In the genomic region with DNA sequence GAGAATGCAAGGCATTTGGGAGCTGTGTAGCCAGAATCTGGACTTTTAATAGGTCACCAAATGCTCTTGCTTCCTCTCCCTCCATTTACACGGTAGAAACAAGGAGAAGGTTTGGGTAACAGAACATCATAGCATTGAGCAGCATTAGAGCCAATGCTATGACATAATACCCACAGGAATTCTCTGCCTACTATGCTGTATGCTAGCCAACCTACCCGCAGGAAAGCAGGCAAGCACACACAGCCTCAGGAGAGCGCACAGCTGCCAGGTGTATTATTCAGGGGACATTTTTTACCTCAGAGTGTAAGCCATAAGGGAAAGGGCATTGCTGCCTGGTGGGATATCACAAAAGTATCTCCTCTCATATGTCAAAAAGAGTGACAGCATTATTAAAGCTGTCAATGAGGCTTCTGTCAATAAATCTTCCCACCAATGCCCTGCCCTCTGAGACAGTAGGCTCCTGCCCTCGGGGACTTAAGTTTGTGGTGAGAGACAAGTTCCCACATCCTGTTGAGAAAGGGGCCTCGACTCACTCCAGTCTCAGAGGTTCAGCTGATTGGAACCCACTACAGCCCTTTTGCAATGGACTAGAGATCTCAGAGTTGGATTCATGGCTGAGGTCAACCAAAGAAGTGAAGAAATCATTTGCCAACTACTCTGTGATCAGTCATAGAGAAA, we compare ENCODE assay signal across 9 mouse cellular contexts. TPM values are rescaled to one million over a fixed set of nuclear protein-coding genes. Genes with fewer than 3 reads are reported as not detected.
DNase-seq lines count a peak whose midpoint lies in the region; ATAC-seq and TF ChIP-seq lines count a peak whose summit lies in the region.
"Had no signal": no experiment of that assay in that cellular context is flagged by ENCODE, and none has a peak within 500 bp of the region (broad histone marks: within the 10 kb centered on the region; RNA-seq: fewer than 3 reads in every experiment).

No protein-coding gene starts in this region.

- no peaks in the 10 kb centered on the region for H3K36me3 ChIP-seq in heart, embryonic 16.5 days (ENCODE audit: control insufficient read depth, insufficient read depth)
- H3K36me3 ChIP-seq in G1E (replicated peaks) = peaks cover 53% of the 10 kb centered on the region
- no peaks in the 10 kb centered on the region for H3K36me3 ChIP-seq in thymus, adult 2 months (ENCODE audit: control insufficient read depth, insufficient read depth, low read length)
- H3K36me3 ChIP-seq in midbrain, embryonic 13.5 days = no peaks in the 10 kb centered on the region
- H3K36me3 ChIP-seq: limb, embryonic 15.5 days had no signal

- H3K9me3 ChIP-seq in heart, embryonic 16.5 days (replicated peaks; ENCODE audit: control insufficient read depth, low read length) = no peaks in the 10 kb centered on the region
- no peaks in the 10 kb centered on the region for H3K9me3 ChIP-seq in G1E (replicated peaks)
- H3K9me3 ChIP-seq in midbrain, embryonic 13.5 days = no peaks in the 10 kb centered on the region
- H3K9me3 ChIP-seq: limb, embryonic 15.5 days had no signal

- no peaks in the 10 kb centered on the region for H3K27me3 ChIP-seq in heart, embryonic 16.5 days (ENCODE audit: control insufficient read depth, insufficient read depth, low read length)
- H3K27me3 ChIP-seq in G1E (ENCODE audit: insufficient read depth, low read length) = no peaks in the 10 kb centered on the region
- H3K27me3 ChIP-seq in thymus, adult 2 months (ENCODE audit: control insufficient read depth, insufficient read depth, low read length) = no peaks in the 10 kb centered on the region
- no peaks in the 10 kb centered on the region for H3K27me3 ChIP-seq in midbrain, embryonic 13.5 days
- H3K27me3 ChIP-seq: limb, embryonic 15.5 days had no signal

- ATAC-seq in heart, embryonic 16.5 days (replicated peaks; ENCODE audit: extremely low read depth, insufficient read depth, low FRiP score) = peak; percentile 79
- peak; percentile 50 for ATAC-seq in G1E (ENCODE audit: extremely low read depth, insufficient number of reproducible peaks, low FRiP score, poor library complexity, severe bottlenecking)
- ATAC-seq in midbrain, embryonic 13.5 days = no peak

- no peak overlapping the region for H3K4me2 ChIP-seq in heart, embryonic 16.5 days (ENCODE audit: low read depth, low read length)
- H3K4me2 ChIP-seq in midbrain, embryonic 13.5 days (replicated peaks) = no peak overlapping the region
- H3K4me2 ChIP-seq: limb, embryonic 15.5 days had no signal

- no peak for TF ChIP-seq POLR2A in thymus, adult 2 months (IDR thresholded peaks at IDR 0.05; ENCODE audit: control insufficient read depth, extremely low read depth, insufficient read depth, low read length, poor library complexity)

- H3K4me3 ChIP-seq in heart, embryonic 16.5 days (ENCODE audit: low read length) = no peak overlapping the region
- H3K4me3 ChIP-seq in G1E (ENCODE audit: low read depth, low read length) = no peak overlapping the region; the same call in 1 of the 2 replicates
- no peak overlapping the region for H3K4me3 ChIP-seq in thymus, adult 2 months (ENCODE audit: control insufficient read depth, insufficient read depth, low read length)
- H3K4me3 ChIP-seq in midbrain, embryonic 13.5 days (replicated peaks) = no peak overlapping the region
- H3K4me3 ChIP-seq: limb, embryonic 15.5 days had no signal

- peaks cover 3% of the 10 kb centered on the region; the same call in 1 of the 2 replicates for H3K4me1 ChIP-seq in heart, embryonic 16.5 days (ENCODE audit: control insufficient read depth, insufficient read depth, low read length)
- H3K4me1 ChIP-seq in G1E (ENCODE audit: insufficient read depth, low read depth, low read length) = peaks cover 81% of the 10 kb centered on the region
- peaks cover 31% of the 10 kb centered on the region for H3K4me1 ChIP-seq in thymus, adult 2 months (replicated peaks; ENCODE audit: control insufficient read depth, insufficient read depth, low read length)
- H3K4me1 ChIP-seq in midbrain, embryonic 13.5 days (replicated peaks) = no peaks in the 10 kb centered on the region

- WGBS in heart, embryonic 16.5 days = 22% methylated on average over 5 of the region's 5 CpGs
- WGBS in thymus, adult 2 months = 4% methylated on average over 5 of the region's 5 CpGs
- WGBS in midbrain, embryonic 13.5 days = 63% methylated on average over 5 of the region's 5 CpGs

- no peak for DNase-seq in heart, postnatal 10 days
- DNase-seq in G1E (ENCODE audit: low spot score) = no peak
- DNase-seq in induced T-regulatory cell, adult 2 months (ENCODE audit: low read depth) = peak; percentile 83
- DNase-seq in thymus, adult 2 months = peak; percentile 65
- no peak for DNase-seq in right cerebral cortex, adult 18-20 months
- DNase-seq in kidney, adult 18-20 months = no peak

- intact Hi-C loops in heart, postnatal 10 days (cut with DNase I) = loop anchor here (10.0 kb wide), 1 partner anchor 140 kb away; no protein-coding TSS in a partner anchor

- H3K9ac ChIP-seq in heart, embryonic 16.5 days (ENCODE audit: low read length) = no peak overlapping the region
- H3K9ac ChIP-seq in midbrain, embryonic 13.5 days (replicated peaks) = no peak overlapping the region
- H3K9ac ChIP-seq: limb, embryonic 15.5 days had no signal

- no peak for TF ChIP-seq CTCF in G1E (IDR thresholded peaks at IDR 0.05; ENCODE audit: low read depth, low read length)
- no peak for TF ChIP-seq CTCF in thymus, adult 2 months (IDR thresholded peaks at IDR 0.05; ENCODE audit: borderline replicate concordance, control insufficient read depth, extremely low read depth, insufficient read depth, low read length, poor library complexity)

- no peak overlapping the region; the same call in 1 of the 2 replicates for H3K27ac ChIP-seq in heart, embryonic 16.5 days (ENCODE audit: low read length)
- H3K27ac ChIP-seq in thymus, adult 2 months (ENCODE audit: control insufficient read depth, insufficient read depth, low read length) = peak overlapping the region; percentile 72
- no peak overlapping the region for H3K27ac ChIP-seq in midbrain, embryonic 13.5 days
- H3K27ac ChIP-seq: limb, embryonic 15.5 days had no signal

RNA-seq across cellular contexts. Expression of a gene that starts 51.8 kb away (rescaled TPM):
- polyA plus RNA-seq in heart, embryonic 16.5 days (2015; fragmentation: Nextera tagmentation; extraction: Ambion mirVana) = 9.2 and 18.2 TPM in 2 replicates
- total RNA-seq in heart, postnatal 10 days (2021) = 10 to 100 TPM; 10.3 to 13.2 TPM
- total RNA-seq in G1E (2014; fragmentation: Nextera tagmentation) = 292 and 317 TPM in 2 replicates
- 126 and 146 TPM in 2 replicates for total RNA-seq in G1E (2017)
- polyA plus RNA-seq in G1E (2012) = 1,103 and 1,581 TPM in 2 replicates
- 141 and 162 TPM in 2 replicates for polyA plus RNA-seq in thymus, adult 2 months (2012; rRNA removed)
- 2.7 and 4.1 TPM in 2 replicates for polyA plus RNA-seq in midbrain, embryonic 13.5 days (2015; fragmentation: Nextera tagmentation; extraction: Ambion mirVana)

Comparison
In these comparisons a context has a peak if more than half of its experiments do, and no peak if none do; other contexts are left out.
1. DNase-seq: peak in induced T-regulatory cell, adult 2 months (single experiment) and thymus, adult 2 months (single experiment); none in heart, postnatal 10 days (0 of 2), G1E (single experiment), right cerebral cortex, adult 18-20 months (single experiment) and kidney, adult 18-20 months (single experiment).